Mouse (Mus musculus) heart, adult 2 months (tissue): ENCODE measurements around the gene Gca.

Source experiments
- CTCF ChIP-seq: fragments of 200-600 bp; IDR thresholded peaks from 2 replicates; pipeline ENCODE4 v1.8.1; 2022; ENCODE audit warnings: antibody characterized with exemption, mild to moderate bottlenecking, moderate library complexity
- POLR2A ChIP-seq: fragments of 200-500 bp; IDR thresholded peaks from 2 replicates; pipeline ENCODE4 v1.6.1; 2011; ENCODE audit warnings: mild to moderate bottlenecking, low read depth, low read length, control low read depth; ENCODE audit not compliant: insufficient read depth

- TF ChIP-seq POLR2A (no peak), CTCF (no peak)
Observed at GRCm38 (mm10) chr2:62717270-62717669, 53.2 kb downstream of the Gca start.
